Mouse (Mus musculus) right cerebral cortex, adult 18-20 months (tissue): ENCODE data around the gene Tmem210.
"Not testable (repeated sequence)": the region's sequence is repeated elsewhere in the genome, so short reads cannot be mapped to it uniquely, and the experiment has no call there.

ENCODE experiments used
- DNase-seq: peaks from one replicate; pipeline ENCODE4 v3.0.0; 2022; ENCODE audit warnings: mixed read lengths

Tmem210 gene

DNA sequence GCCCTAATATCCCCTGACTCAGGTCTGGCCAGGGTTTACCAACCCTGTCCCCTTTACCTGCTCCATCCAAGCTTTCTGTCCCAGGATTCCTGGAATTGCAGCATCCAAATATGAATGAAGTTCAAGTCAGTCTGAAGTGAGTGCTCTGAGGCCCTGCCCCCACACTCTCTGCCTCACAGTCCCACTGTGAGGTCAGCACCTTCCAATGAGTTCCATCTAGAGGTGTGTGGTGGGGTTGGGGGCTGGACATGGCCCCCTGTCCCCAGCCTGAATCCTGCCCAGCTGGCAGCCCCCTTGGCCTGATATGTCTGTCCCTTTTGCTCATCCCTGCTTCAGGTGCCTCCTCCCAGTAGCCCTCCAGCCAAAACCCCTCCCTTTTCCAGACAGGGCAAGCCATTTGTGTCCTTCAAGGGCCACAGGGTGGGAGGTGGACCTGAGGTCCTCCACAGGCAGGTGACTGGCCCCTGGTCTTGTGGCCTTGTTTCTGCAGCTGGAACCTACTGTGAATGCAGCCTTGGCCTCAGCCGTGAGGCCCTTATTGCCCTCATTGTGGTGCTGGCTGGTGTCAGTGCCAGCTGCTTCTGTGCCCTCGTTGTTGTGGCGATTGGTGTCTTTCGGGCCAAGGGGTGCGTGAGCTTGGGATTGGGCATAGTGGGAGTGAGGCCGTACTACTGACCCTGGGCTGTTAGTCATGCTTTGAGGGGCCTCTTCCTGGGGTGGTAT, at the start of gene Tmem210:
TSS of gene Tmem210 (plus strand) at position 219 of the 723 bp plus-strand sequence.
- no peak for DNase-seq

DNA sequence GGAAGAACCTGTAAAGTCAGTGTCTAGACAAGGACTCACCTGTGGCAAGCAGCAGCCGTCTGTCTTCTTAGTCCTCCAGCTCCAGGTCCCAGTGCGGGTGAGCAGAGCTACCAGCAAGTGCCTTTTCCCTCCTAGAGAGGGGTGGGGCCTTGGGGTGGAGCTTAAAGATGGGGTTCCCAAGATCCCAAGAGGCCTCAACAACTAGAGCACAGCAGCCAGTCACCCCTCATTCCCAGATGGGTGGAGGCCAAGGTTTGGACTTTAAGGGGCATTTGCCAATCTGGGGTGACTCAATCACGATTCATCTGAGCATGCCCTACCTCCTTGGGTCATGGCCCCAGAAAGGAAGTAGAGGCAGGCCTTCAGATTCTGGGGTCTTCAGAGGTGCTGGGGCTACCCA, 48.2 kb upstream of the Tmem210 start:
- no peak for DNase-seq

DNA sequence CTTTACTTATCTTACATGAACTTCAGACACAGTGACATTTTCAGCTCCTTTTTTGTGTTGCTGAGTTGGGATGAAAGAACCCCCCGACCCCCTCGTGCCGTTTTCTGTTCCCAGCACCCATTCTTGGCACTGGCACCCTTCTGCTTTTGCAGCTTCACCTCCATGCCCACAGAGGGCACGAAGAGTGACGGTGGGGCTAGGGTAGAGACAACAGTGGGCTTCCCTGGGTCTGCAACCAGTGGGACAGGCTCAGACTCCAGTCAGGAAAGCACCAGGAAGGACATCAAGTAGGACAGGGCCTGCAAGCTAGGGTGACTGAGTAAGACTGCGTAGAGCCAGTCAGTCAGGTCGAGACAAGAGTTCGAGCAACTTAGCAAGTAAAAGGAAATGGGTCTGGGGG, 47.6 kb upstream of the Tmem210 start:
- DNase-seq = no peak

DNA sequence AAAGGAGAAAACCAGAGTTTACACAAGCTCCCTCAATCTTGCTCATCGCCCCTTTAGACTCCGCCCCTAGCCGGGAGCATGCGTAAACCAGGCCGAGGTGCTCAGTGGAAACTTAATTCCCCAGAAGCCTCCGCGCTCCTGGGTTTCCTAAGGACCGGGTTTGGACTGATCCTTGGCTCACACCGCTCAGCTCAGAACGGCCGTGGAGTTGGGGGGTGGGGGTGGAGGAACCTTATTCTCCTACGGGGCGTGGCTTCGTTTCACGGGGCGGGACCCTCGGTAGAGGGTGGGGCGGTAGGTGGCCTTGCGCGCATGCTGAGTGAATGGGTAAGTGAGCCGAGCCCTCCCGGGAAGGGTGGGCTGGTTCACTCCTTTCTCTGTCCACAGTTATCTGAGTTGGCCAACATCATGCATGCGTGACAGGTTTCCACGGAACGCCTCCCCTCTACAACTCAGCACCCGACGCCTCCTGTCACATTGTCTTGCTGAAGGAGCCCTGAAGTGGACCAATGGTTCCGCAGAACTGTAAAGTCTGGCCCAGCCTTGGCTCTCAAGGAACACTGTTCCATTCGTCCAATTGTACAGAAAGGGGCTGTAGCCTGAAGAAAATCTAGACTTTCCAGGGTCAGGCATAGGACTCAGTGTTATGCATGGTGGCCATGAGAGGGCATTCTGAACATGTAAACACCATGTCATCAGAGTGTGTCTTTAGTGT, 47.1 kb upstream of the Tmem210 start:
- peak; percentile 87 for DNase-seq

DNA sequence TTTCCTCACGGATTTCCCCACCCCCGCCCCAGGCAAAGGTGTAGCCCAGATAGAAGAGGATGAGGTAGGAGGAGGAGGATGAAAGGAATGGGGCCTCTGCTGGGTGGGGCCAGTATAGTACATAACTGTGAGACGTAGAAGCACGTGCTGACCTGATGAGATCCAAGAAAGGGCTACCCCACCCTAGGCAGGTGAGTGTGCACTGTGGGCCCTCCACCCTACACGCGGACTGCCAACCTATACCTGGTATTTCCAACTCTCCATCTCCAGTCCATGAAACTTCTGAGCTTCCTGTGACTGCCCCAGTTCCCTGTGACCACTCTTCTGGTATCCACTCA, 46.5 kb upstream of the Tmem210 start:
- DNase-seq = no peak

DNA sequence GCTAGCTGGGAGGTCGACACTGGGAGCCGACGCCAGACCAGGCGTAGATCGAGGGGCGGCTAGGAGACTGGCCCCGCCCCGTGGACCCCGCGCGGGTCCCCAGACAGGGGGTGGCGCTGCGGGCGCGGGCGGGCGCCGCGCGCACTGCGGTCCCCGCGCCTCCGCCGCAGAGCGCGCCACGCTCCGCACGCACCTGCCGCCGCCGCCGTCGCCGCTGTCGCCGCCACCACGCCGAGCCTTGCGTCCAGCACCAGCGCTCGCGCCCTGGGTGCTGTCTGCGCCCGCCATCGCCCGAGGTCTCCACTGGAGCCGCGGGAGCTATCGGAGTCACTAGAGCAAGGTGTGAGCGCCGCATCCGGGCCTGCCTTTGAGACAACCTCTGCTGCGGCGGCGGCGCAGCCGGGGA, 45.8 kb upstream of the Tmem210 start, which contains the start of the genes Rnf208 and Cysrt1:
TSS of gene Rnf208 (plus strand) at position 155 of the 406 bp plus-strand sequence.
TSS of gene Cysrt1 (minus strand) at position 352 of the 406 bp plus-strand sequence.
- DNase-seq = peak; percentile 53

DNA sequence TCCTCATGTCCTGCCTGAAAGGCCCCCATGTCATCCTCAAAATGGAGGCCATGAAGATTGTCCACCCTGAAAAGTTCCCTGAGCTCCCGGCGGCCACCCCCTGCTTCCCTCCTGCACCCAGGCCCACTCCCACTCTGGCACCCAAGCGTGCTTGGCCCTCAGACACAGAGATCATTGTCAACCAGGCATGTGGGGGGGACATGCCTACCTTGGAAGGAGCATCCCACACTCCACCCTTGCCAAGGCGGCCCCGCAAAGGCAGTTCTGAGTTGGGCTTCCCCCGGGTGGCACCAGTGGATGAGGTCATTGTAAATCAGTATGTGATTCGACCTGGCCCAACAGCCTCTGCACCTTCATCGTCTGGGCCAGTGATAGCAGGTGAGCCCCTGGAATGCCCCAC, 44.6 kb upstream of the Tmem210 start:
- no peak for DNase-seq

DNA sequence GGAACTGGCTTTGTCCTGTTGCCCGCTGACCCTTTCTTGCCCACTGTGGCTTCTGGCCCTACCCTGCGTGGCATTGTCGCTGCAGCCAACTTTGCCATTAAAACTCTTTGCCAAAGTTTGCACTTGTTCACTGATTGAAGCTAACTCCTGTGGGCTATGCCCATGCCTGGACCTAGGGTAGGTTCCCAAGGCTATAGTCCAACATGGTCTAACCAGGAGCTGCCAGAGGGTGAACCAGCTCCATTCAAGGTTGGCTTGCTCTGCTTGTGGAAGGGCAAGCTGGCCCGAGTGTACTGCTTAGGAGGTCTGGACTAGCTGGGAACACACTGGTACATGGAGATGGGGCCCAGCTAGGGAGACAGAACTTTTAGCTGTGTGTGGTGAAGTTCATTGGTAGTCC, 43.8 kb upstream of the Tmem210 start:
- DNase-seq = no peak

DNA sequence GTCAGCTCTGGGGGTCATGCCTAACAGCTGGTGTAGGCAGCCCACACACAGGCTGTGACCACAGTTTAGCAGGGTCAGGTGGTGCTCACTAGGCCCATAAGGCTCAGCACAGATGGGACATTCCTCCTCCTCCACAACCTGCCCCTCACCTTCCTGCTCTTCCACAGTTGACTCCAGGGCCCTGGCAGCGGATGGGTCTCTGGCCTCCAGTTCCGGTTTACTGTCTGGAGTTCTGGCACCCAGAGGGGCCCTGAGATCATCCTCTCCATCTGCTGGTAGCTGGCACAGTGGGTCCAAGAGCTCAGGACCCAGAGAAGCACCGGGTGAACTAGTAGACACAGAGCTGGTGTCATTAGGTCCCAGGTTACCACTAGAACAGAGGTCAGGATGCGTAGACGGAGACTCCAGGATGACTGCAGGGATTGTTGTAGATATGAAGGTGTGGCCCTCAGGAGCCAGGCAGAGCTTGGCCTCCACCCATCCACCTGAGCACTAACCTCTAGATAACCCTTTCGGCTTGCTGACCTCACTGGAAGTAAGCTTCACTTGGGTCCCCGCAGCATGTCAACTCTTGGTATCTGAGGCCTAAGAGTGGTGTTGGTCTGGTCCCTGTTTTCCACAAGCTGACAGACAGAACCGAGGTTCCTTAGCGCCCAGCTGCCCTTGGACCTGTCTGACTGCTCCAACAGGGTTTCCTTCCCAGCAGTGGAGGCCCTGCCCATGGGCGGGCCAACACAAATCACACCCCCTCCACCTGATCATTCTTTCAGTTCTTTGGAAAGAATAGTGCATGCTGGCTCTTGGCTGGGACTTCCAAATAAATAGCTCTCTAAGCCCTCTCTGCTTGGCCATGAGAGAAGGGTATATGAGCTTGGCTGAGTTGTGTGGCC, 41.5 kb upstream of the Tmem210 start, which contains the start of gene AL732309.1:
TSS of gene AL732309.1 (minus strand) at position 681 of the 890 bp plus-strand sequence.
- DNase-seq = no peak

DNA sequence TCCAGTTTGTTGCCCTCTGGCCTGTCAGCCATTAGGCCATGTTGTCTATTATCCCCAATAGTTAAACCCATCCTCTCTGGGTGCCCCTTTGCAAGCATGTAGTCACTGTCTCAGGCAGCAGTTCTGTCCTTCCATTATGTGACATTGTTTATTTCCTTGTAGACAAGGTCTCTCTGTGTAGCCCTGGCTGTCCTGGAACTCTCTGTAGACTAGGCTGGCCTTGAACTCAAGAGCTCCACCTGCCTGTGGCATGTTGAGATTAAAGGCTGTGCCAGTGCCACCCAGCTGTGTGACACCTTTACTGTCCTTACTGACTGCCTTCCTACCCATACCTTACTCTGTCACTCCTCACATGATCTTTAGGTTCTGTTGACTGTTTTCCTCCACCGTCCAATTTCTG, 35.6 kb upstream of the Tmem210 start:
- DNase-seq = no peak

DNA sequence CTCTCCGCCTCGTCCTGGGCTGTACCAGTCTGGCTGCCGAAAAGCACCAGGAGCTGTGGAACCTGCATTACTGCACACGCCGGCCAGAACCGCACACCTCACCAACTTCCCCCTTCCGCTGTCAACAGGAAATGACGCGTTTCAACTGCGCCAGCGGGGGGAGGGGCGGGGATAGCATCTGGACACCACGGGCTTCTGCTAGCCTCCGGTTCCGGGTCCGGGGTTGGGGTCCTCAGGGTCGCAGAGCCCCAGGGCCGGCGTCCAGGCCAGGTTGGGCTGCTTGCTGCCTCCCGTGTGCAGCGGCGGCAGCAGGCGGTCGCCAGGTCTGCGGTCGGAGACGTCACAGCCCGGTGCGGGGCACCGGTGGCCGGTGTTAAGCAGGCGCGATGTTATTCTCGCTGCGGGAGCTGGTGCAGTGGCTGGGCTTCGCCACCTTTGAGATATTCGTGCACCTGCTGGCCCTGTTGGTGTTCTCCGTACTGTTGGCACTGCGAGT, 32.6 kb upstream of the Tmem210 start, which contains the start of gene Tmem203:
TSS of gene Tmem203 (plus strand) at position 156 of the 496 bp plus-strand sequence.
- DNase-seq = peak; percentile 88

DNA sequence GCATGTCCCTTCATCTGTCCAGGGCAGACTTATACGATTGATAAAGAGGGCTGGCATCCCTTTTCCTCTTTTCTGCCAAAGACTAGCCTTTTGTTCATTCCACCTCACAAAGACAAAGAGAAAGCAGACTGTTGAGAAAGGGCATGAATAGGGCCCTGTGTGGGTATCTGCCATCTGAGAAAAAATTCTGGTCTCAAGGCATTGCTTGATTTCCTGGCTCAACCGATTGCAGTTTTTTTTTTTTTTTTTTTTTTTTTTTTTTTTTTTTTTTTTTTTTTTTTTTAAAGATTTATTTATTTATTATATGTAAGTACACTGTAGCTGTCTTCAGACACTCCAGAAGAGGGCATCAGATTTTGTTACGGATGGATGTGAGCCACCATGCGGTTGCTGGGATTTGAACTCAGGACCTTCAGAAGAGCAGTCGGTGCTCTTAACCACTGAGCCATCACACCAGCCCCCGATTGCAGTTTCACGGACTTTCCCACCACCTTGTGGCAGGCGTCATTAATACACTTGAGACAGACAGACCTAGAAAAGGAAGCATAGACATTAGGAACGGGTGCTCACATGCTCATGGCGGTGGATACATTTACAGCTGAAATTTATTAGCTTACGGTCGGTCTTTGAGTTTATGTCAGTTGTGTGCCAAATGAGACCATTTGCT, 31.4 kb upstream of the Tmem210 start:
- not testable (repeated sequence) for DNase-seq

DNA sequence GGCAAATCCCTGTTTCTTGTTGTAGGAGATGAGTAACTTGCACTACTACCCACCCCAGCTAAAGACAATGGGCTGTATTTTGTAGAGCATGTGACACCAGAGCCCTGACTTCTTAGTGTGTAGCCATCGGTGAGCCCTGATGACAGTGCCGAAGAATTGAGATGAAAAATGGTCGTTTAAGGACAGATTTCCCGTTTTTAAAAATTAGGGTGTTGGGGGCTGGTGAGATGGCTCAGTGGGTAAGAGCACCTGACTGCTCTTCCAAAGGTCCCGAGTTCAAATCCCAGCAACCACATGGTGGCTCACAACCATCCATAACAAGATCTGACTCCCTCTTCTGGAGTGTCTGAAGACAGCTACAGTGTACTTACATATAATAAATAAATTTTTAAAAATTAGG, 30.7 kb upstream of the Tmem210 start:
- DNase-seq = not testable (repeated sequence)

DNA sequence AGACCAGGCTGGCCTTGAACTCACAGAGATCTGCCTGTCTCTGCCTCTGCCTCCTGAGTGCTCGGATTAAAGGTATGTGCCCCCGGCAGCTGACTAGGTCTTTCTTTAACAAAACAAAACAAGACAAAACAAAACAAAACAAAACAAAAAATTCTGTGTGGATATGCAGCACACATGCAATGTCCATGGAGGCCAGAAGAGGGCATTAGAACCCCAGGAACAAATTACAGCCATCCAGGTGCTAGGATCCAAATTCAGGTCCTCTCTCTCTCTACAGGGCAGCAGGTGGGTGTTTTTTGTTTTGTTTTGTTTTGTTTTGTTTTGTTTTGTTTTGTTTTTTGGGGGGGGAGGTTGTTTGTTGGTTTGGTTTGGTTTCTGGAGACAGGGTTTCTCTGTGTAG, 29.1 kb upstream of the Tmem210 start:
- DNase-seq = no peak

DNA sequence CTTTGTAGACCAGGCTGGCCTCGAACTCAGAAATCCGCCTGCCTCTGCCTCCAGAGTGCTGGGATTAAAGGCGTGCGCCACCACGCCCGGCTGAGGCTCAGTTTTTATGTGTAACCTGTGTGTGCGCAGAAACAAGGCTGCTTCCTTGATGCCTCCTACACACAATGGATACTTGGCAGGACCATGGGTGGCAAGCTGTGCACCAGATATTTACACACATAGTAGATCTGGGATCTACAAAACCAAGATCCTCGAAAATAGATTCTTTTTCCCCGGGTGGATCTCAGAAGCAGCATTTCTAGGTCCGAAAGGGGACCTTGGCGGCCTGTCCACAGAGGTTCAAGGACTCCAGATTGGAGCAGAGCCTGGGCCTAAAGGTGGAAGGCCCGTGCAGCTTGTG, 26.1 kb upstream of the Tmem210 start:
- DNase-seq = no peak

DNA sequence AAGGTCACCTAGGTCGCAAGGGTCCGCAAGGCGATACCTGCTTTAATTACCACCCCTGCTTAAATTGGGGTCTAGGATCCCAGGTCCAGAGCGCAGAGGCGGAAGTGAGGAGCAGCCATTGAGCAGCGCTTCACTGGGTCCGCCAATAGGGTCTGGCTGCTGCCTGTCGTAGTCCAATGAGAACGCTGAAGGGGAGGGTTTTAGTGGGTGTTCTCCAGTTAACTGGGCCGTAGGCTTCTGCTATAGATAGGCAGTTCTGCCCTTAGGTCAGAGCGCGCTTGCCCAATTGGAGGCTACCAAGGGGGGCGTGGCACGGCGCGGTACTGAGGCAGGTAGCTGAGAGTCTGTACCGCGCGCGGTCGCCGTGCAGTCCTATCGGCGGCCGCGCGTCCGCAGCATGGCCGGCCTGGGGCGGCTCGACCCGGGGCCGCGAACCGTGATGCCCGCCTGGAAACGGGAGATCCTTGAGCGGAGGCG, 25.6 kb upstream of the Tmem210 start, which contains the start of gene Tprn:
TSS of gene Tprn (plus strand) at position 328 of the 477 bp plus-strand sequence.
- DNase-seq = peak; percentile 97

DNA sequence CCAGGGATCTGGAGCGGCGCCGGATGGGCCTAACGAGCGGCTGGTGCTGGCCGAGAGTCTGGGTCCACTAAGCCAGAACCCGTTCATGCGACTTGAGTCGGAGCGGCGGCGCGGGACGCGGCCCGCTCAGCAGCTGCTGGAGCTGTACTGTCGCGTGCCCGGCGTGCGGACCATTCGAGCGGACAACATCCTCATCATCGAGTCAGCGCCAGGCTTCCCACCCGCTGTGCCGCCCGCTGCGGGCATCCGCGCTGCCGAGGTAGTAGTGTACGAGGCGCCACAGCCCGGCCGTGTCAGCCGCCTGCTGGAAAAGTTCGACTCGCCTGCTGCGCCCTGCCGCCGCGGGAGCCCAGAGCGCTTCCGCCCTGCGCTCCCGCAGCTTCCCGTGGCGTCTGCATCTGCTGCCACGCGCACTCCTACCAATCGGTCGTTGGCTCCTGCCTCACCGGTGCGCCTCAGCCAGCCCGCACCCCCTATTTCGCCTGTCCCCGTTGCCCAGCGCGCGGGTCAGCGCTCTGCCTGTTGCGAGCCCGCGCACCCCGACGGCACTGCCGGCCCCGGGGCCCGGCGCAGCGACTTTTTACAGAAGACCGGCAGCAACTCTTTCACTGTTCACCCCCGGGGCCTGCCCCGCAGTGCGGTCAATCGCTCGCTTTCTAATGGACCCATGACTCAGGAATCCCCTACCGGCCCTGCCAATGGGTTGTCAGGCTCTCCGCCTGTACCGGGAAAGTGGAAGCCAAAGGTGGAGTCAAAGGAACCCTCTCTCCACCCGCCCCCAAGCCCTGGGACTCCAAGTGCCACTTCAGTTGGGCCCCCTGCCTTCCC, 24.9 kb upstream of the Tmem210 start:
- no peak for DNase-seq

DNA sequence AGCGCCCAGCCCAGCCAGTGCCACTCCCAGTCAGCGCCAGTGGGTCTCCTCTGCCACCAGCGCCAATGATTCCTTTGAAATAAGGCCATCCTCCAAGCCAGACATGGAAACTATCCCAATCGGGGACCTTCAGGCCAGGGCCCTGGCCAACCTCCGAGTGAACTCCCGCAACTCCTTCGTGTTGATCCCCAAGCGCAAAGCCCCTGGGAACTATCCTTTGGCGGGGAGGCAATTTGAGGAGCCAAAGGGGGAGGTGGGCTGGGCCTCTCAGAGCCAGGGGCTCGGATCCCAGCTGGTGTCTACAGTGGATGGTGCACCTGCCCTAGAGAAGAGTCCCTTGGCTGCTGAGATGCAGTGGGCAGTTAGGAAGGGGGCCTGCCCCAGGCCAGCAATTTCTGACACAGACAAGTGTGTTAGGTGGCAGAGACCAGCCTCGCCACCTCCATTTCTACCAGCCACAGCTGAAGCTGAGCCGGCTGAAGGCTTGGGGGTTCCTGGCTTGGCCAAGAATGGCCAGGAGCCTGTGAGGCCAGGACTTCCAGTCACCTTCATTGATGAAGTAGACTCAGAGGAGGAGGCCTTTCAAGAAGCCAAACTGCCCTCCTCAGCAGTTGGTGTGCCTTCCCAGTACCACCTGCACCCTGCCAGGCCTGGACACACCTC, 24.2 kb upstream of the Tmem210 start:
- no peak for DNase-seq

DNA sequence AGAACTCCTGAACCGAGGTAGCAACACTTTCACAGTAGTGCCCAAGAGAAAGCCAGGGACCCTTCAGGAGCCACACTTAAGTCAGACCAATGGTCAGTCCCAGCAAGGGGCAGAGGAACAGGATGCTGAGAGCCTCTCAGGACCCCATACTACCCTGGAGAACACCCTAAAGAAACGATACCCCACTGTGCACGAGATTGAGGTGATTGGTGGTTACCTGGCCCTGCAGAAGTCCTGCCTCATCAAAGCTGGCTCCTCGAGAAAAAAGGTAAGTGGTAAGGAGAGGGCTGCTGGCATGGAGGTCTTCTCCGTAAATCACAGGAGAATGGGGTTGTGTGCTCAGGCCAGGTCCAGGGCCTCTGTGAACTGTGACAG, 23.7 kb upstream of the Tmem210 start:
- no peak for DNase-seq

DNA sequence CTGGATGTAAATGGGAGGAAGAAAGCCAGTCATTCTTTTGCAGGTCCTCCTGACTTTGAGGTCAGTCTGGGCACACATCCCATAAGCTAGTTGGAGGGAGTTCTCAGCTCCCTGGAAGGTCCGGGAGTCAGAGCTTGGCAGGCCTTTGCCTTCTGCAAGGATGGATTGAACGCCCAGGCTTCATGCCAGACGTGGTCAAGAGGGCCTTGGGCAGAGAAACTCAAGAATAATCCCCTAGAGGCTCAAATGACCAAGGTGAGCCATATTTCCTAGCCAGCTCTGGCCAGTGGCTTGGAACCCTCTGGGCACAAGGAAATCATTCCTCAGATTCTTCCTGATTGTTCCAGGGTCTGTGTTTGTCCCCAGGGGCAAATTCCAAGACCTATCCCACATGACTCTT, 23.1 kb upstream of the Tmem210 start:
- no peak for DNase-seq
